Mouse (Mus musculus) heart, adult 2 months (tissue): ENCODE measurements around the gene Actl6a. TPM values are rescaled to one million over a fixed set of nuclear protein-coding genes. Genes with fewer than 3 reads are reported as not detected.
"Not testable (repeated sequence)": the region's sequence is repeated elsewhere in the genome, so short reads cannot be mapped to it uniquely, and the experiment has no call there.

Source experiments
- DNase-seq, 2 experiments: peaks; one replicate each; pipeline ENCODE4 v3.0.0; 2021
- H3K27ac ChIP-seq: fragments of 200-600 bp; 2 replicates; pipeline ENCODE4 v1.8.1; 2022
- H3K27me3 ChIP-seq: fragments of 200-500 bp; 2 replicates; pipeline ENCODE4 v1.6.1; 2012; ENCODE audit warnings: mild to moderate bottlenecking, low read length, inconsistent platforms, mixed read lengths; ENCODE audit not compliant: control insufficient read depth, insufficient read depth
- H3K36me3 ChIP-seq: fragments of 200-500 bp; 2 replicates; pipeline ENCODE4 v1.6.1; 2012; ENCODE audit warnings: low read length, inconsistent platforms; ENCODE audit not compliant: control insufficient read depth, insufficient read depth
- H3K4me1 ChIP-seq: fragments of 200-500 bp; 2 replicates; pipeline ENCODE4 v1.6.1; 2011; ENCODE audit warnings: low read length; ENCODE audit not compliant: control insufficient read depth, insufficient read depth
- H3K4me3 ChIP-seq: fragments of 200-600 bp; 2 replicates; pipeline ENCODE4 v1.8.1; 2022
- H3K79me2 ChIP-seq: fragments of 200-500 bp; replicated peaks from 2 replicates; pipeline ENCODE4 v1.6.1; 2012; ENCODE audit warnings: mild to moderate bottlenecking, inconsistent platforms, low read length, moderate library complexity, mixed read lengths; ENCODE audit not compliant: control insufficient read depth, insufficient read depth
- H3K9ac ChIP-seq: fragments of 200-500 bp; 2 replicates; pipeline ENCODE4 v1.6.1; 2012; ENCODE audit warnings: low read depth, mild to moderate bottlenecking, control low read depth, inconsistent platforms, low read length, mixed read lengths
- CTCF ChIP-seq: fragments of 200-600 bp; IDR thresholded peaks from 2 replicates; pipeline ENCODE4 v1.8.1; 2022; ENCODE audit warnings: antibody characterized with exemption, mild to moderate bottlenecking, moderate library complexity
- EP300 ChIP-seq: fragments of 200-500 bp; IDR thresholded peaks from 2 replicates; pipeline ENCODE4 v1.6.1; 2011; ENCODE audit warnings: low read depth, low read length, control low read depth; ENCODE audit not compliant: insufficient read depth
- POLR2A ChIP-seq: fragments of 200-500 bp; IDR thresholded peaks from 2 replicates; pipeline ENCODE4 v1.6.1; 2011; ENCODE audit warnings: mild to moderate bottlenecking, low read depth, low read length, control low read depth; ENCODE audit not compliant: insufficient read depth
- WGBS: fragments of 180-500 bp; shearing (Covaris S2); methylation state at CpG from one replicate; pipeline ENCODE4 v1.1.7; 2018; 5-methylcytosine and 5-hydroxymethylcytosine counted together
- intact Hi-C: fragments of 180-260 bp; cut with DNase I; formaldehyde crosslinking; loops from one replicate; pipeline ENCODE4 v1.15.1; 2025
- long read RNA-seq: library from polyadenylated mRNA; stranded (forward); transcript quantifications from one replicate; pipeline ENCODE4 v2.0.0, GENCODE M21; 2021
- polyA plus RNA-seq: library from polyadenylated mRNA; depleted of rRNA; stranded (reverse); fragments of >200 nt; gene quantifications from 2 replicates; pipeline ENCODE4 v1.2.3, GENCODE M21; 2012; rRNA removed
- total RNA-seq, 2 experiments: library from RNA; stranded (reverse); gene quantifications; 2 replicates each; pipeline ENCODE4 v1.2.3; 2021

Actl6a gene
- 10 to 100 TPM; 22.1 to 22.9 TPM for total RNA-seq
- polyA plus RNA-seq, result 11.1 and 18.1 TPM in 2 replicates
- long read RNA-seq, transcript Actl6a-201 (14 exons, 2,010 nt), result major isoform, 23 of 26 reads
- long read RNA-seq, partial matches to known transcripts, result 2 of 26 reads
- long read RNA-seq, other reads (novel, unspliced or antisense), result 1 of 26 reads

DNA sequence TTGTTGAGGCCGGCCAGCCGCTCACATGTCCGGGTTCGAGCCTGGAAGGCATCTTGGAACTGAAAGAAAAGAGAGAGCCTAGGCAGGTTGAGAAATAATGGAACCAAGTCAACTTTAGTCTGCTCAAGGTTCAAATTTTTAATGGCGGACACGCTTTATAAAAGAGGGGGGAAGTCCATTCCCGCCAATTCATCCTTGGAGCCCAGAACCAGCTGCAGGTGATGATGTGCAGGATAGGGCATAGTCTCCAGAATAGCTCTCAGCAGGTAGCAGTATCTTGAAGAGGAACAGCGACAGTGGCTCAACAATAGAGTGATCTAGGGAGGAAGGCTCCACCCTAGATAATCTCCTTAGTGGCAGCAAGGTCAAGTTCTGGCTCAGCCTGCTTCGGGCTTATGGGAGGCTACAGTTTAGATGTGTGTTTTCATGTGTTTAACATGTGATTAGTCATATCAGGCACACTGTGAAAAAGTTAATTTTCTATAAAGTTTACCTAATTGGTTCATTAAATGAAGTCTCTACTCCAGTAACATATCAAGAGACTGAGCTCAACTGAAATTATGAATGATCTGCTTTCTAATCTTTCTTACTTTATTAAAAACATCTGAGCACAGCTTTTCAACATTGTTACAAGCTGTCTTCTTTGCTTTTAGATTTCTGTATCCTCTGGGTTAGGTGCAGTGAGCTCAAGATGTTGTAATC is at the start of gene Actl6a:
TSS of gene Actl6a (plus strand) at position 652 of the 702 bp plus-strand sequence.
- H3K27me3 ChIP-seq, H3K9ac ChIP-seq, H3K36me3 ChIP-seq, DNase-seq, H3K27ac ChIP-seq, H3K4me3 ChIP-seq, H3K79me2 ChIP-seq, H3K4me1 ChIP-seq: not testable (repeated sequence)
- WGBS, result 73% methylated on average over 9 of the region's 9 CpGs
- intact Hi-C loops, result loop anchor here (10.0 kb wide), 1 partner anchor 311 kb away; the partner anchor contains the start of gene Pik3ca

GRCm38 (mm10) chr3:32656398-32656994 is 49.6 kb upstream of the Actl6a start:
- TF ChIP-seq POLR2A (no peak), EP300 (no peak), CTCF (no peak)
- H3K27me3 ChIP-seq, result no peaks in the 10 kb centered on the region
- H3K4me1 ChIP-seq, result peaks cover 2% of the 10 kb centered on the region; the same call in 1 of the 2 replicates
- intact Hi-C loops, result no loop called here
- H3K4me3 ChIP-seq, result no peak overlapping the region
- no peak for DNase-seq
- H3K27ac ChIP-seq, result no peak overlapping the region
- no peaks in the 10 kb centered on the region for H3K36me3 ChIP-seq
- H3K79me2 ChIP-seq, result no peaks in the 10 kb centered on the region
- WGBS, result 40% methylated on average over 10 of the region's 10 CpGs
- H3K9ac ChIP-seq, result no peak overlapping the region

DNA sequence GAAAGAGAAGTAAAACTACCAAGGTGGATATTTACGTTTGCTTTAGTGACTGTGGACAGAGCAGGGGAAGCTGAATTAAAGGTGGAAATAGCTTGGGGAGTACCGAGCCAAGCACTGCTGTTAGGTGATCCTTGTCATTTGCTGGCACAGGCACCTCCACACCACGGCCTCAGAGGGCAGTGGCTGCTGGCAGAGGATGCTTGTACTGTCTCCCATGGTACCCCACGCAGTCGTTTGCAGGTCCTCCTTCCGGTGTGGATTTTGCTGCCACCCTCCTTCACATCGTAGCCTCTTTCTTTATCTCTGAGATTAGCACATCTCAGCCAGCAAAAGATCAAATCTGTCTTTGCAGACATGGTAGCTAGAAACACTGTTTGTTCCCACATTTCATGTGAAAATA is 47.7 kb upstream of the Actl6a start:
- intact Hi-C loops, result no loop called here
- no peaks in the 10 kb centered on the region for H3K27me3 ChIP-seq
- peak overlapping the region; percentile 49 for H3K4me3 ChIP-seq
- WGBS, result 22% methylated on average over 7 of the region's 7 CpGs
- peaks cover 2% of the 10 kb centered on the region; the same call in 1 of the 2 replicates for H3K4me1 ChIP-seq
- H3K79me2 ChIP-seq, result no peaks in the 10 kb centered on the region
- H3K27ac ChIP-seq, result peak overlapping the region; percentile 48; the same call in 1 of the 2 replicates
- TF ChIP-seq CTCF (no peak), POLR2A (no peak), EP300 (no peak)
- no peak for DNase-seq
- no peaks in the 10 kb centered on the region for H3K36me3 ChIP-seq
- H3K9ac ChIP-seq, result peak overlapping the region; percentile 62

GRCm38 (mm10) chr3:32658821-32659220 is 47.3 kb upstream of the Actl6a start:
- peaks cover 2% of the 10 kb centered on the region; the same call in 1 of the 2 replicates for H3K4me1 ChIP-seq
- peak; percentile 12 to 42 for DNase-seq
- H3K27me3 ChIP-seq, result no peaks in the 10 kb centered on the region
- H3K9ac ChIP-seq, result peak overlapping the region; percentile 62
- H3K79me2 ChIP-seq, result no peaks in the 10 kb centered on the region
- intact Hi-C loops, result no loop called here
- no peak for TF ChIP-seq EP300
- no peak for TF ChIP-seq POLR2A
- no peak for TF ChIP-seq CTCF
- H3K4me3 ChIP-seq, result peak overlapping the region; percentile 49
- H3K27ac ChIP-seq, result peak overlapping the region; percentile 48; the same call in 1 of the 2 replicates
- WGBS, result 11% methylated on average over 16 of the region's 16 CpGs
- H3K36me3 ChIP-seq, result no peaks in the 10 kb centered on the region

DNA sequence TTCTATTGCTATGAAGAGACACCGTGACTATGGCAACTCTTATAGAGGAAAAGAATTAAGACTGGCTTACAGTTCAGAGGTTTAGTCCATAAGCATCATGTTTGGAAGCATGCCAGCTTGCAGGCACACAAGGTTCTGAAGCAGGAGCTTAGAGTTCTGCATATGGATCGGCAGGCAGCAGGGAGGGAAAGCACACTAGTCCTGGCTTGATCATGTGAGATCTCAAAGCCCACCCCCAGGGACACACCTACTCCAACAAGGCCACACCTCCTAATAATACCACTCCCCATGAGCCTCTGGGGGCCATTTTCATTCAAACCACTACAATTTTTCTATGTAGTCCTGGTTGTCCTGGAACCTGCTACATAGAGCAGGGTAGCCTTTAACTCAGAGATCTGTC is 46.6 kb upstream of the Actl6a start:
- H3K27me3 ChIP-seq, result no peaks in the 10 kb centered on the region
- TF ChIP-seq POLR2A, result no peak
- TF ChIP-seq CTCF, result no peak
- no peak for TF ChIP-seq EP300
- no peak overlapping the region for H3K27ac ChIP-seq
- H3K79me2 ChIP-seq, result no peaks in the 10 kb centered on the region
- DNase-seq, result no peak
- H3K9ac ChIP-seq, result no peak overlapping the region
- intact Hi-C loops, result no loop called here
- H3K4me3 ChIP-seq, result no peak overlapping the region
- peaks cover 2% of the 10 kb centered on the region; the same call in 1 of the 2 replicates for H3K4me1 ChIP-seq
- 91% methylated on average over 2 of the region's 2 CpGs for WGBS
- no peaks in the 10 kb centered on the region for H3K36me3 ChIP-seq

DNA sequence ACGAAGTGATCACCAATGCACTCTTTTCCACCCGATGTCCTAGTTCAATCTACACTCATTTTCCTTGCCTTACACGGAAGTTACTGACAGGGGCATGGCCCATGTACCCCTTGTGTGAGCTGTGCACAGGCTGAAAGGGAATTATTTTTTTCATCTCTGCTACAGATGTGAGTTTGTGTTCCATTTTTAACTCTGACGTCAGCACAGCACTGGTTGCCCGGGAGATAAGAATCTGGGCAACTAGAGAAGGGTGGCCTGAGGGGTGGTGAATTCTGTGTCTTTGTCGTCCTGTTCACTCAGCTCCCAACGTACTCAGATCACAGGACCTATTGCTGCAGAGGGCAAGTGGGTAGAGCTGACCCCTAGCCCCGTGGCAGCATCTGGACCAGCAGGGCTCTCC is 45.8 kb upstream of the Actl6a start:
- DNase-seq, result no peak
- 57% methylated on average over 8 of the region's 8 CpGs for WGBS
- no peak overlapping the region for H3K9ac ChIP-seq
- no peaks in the 10 kb centered on the region for H3K79me2 ChIP-seq
- TF ChIP-seq POLR2A (no peak), EP300 (no peak), CTCF (no peak)
- no peaks in the 10 kb centered on the region for H3K27me3 ChIP-seq
- no peak overlapping the region for H3K4me3 ChIP-seq
- H3K4me1 ChIP-seq, result peaks cover 2% of the 10 kb centered on the region; the same call in 1 of the 2 replicates
- H3K27ac ChIP-seq, result no peak overlapping the region
- H3K36me3 ChIP-seq, result no peaks in the 10 kb centered on the region
- intact Hi-C loops, result no loop called here
